Mouse (Mus musculus): Measurements from ENCODE around the gene Tmem30b. TPM values are rescaled to one million over a fixed set of nuclear protein-coding genes. Genes with fewer than 3 reads are reported as not detected.

The Tmem30b gene
- polyA plus RNA-seq (2015; fragmentation: Nextera tagmentation; extraction: Ambion mirVana): 0.32 and 0.56 TPM in 2 replicates

DNA sequence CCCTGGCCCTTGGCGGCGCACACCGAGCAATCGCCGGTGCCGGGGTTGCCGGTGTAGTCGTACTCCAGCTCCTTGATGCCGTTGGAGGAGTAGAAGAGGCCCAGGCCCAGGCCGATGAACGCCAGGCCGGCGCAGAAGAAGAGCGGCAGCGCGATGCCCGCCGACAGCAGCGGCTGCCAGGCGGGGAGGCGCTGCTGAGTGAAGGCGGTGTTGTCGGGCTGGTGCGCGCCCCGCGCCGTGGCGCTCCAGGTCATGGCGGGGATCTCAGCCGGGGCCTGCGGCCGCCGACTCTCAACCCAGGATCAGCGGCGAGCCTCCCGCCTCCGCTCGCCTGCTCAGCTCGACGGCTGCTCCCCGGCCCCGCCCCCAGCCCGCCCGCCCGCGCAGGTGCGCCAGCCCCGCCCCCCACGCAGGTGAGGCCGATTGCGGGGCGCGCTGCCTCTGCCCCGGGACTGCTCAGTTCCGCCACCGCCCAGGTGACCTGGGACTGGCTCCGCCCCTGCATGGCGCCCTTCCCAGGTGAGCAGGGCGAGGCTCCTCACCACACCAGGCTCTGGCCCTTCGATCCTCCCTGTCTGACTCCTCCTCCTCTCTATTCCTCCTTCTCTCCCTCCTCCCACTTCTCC is at the start of gene Tmem30b:
Tmem30b (minus strand) TSS at position 307 of the 626 bp plus-strand sequence.
- peaks cover 17% of the 10 kb centered on the region for H3K4me1 ChIP-seq
- H3K36me3 ChIP-seq: no peaks in the 10 kb centered on the region
- peak within 1 kb of the TSS; percentile 57 for H3K4me3 ChIP-seq
- H3K9ac ChIP-seq: peak within 1 kb of the TSS; percentile 72
- ATAC-seq (ENCODE audit: extremely low read depth, insufficient number of reproducible peaks, low FRiP score, low TSS enrichment): no peak
- peaks cover 95% of the 10 kb centered on the region for H3K27me3 ChIP-seq (replicated peaks)
- H3K4me2 ChIP-seq: peak within 1 kb of the TSS; percentile 87
- no peaks in the 10 kb centered on the region for H3K9me3 ChIP-seq
- 2% methylated on average over 61 of the region's 61 CpGs for WGBS
- H3K27ac ChIP-seq (replicated peaks): no peak within 1 kb of the TSS

GRCm38 (mm10) chr12:73595226-73595625 is 49.0 kb upstream of the Tmem30b start:
- H3K4me3 ChIP-seq: no peak overlapping the region
- 60% methylated on average over 8 of the region's 8 CpGs for WGBS
- no peaks in the 10 kb centered on the region for H3K36me3 ChIP-seq
- no peaks in the 10 kb centered on the region for H3K9me3 ChIP-seq
- peaks cover 13% of the 10 kb centered on the region for H3K4me1 ChIP-seq
- H3K4me2 ChIP-seq: no peak overlapping the region
- peak; percentile 8; the same call in 1 of the 2 replicates for ATAC-seq (ENCODE audit: extremely low read depth, insufficient number of reproducible peaks, low FRiP score, low TSS enrichment)
- no peaks in the 10 kb centered on the region for H3K27me3 ChIP-seq (replicated peaks)
- no peak overlapping the region for H3K9ac ChIP-seq
- no peak overlapping the region for H3K27ac ChIP-seq (replicated peaks)

DNA sequence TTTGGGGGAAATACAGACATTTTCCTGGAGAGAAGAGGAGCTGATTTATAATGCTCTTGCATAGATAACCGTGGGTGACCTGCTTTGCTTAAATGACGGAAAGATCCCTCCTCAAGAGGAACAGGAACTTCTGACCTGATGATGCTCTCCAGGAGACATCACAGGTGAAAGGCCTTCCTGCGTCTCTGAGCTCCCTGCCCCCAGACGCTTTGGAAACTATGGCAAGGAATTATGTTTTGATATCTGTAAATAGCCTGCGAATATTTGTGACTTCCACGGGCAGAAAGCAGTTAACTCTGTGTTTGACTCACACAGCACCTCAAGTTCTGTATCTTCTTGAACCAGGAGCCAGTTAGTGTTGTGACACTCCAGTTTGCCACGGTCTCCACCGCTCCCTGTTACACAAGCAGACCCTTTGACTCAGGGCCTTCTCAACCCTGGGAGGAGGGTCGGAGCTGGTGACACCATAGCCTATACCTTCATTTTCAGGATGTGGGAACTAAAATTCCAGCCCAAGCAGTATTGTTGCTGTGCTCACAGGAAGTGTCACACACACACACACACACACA is 48.1 kb upstream of the Tmem30b start:
- H3K9ac ChIP-seq: no peak overlapping the region
- no peak overlapping the region for H3K4me3 ChIP-seq
- 66% methylated on average over 9 of the region's 9 CpGs for WGBS
- no peak overlapping the region for H3K4me2 ChIP-seq
- H3K4me1 ChIP-seq: peaks cover 13% of the 10 kb centered on the region
- no peak for ATAC-seq (ENCODE audit: extremely low read depth, insufficient number of reproducible peaks, low FRiP score, low TSS enrichment)
- no peak overlapping the region for H3K27ac ChIP-seq (replicated peaks)
- H3K36me3 ChIP-seq: no peaks in the 10 kb centered on the region
- H3K9me3 ChIP-seq: no peaks in the 10 kb centered on the region
- H3K27me3 ChIP-seq (replicated peaks): no peaks in the 10 kb centered on the region

DNA sequence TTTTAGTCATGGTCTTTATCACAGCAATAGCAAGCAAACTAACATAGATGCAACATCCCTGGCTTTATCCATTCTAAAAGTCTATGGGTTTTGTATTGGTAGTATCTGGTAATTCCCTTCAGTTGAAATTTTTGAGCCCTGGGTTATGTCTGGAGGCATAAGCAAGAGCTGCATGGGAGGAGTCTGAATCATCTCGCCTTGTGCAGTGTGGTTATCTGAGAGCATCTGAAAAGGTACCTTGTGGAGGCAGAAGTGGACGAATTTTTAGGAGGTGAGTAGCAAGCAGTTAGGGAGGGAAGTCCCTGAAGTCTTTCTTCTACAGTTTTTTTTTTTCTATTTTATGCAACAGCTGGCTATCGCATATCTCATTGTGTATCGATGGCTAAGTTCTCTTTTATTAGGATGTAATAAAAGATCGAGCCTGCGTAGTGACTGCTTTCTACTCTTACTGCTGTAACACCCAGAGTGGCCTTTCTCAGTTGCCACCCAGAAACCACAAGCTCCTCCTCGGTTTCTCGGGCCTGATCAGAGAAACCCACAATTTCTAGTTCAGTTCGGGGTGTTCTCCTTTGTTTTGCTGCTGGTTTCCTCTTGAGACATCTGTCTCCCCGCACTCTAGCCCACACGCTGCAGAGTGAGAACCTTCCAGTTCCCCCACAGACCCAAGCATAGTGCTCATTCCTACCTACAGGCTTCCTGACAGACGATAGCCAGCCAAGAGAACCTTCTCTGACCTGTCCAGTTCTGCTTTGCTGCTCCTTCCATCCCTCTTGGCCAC is 47.0 kb upstream of the Tmem30b start:
- no peaks in the 10 kb centered on the region for H3K27me3 ChIP-seq (replicated peaks)
- 75% methylated on average over 12 of the region's 12 CpGs for WGBS
- no peak overlapping the region for H3K4me2 ChIP-seq
- no peak overlapping the region for H3K9ac ChIP-seq
- no peaks in the 10 kb centered on the region for H3K36me3 ChIP-seq
- no peak overlapping the region for H3K27ac ChIP-seq (replicated peaks)
- H3K4me1 ChIP-seq: peaks cover 10% of the 10 kb centered on the region; the same call in 1 of the 2 replicates
- no peaks in the 10 kb centered on the region for H3K9me3 ChIP-seq
- no peak overlapping the region for H3K4me3 ChIP-seq
- no peak for ATAC-seq (ENCODE audit: extremely low read depth, insufficient number of reproducible peaks, low FRiP score, low TSS enrichment)

- Histone ChIP-seq H3K9me3 (no peaks in the 10 kb centered on the region), H3K36me3 (no peaks in the 10 kb centered on the region), H3K4me1 (peaks cover 6% of the 10 kb centered on the region; the same call in 1 of the 2 replicates), H3K4me3 (no peak overlapping the region), H3K27me3 (replicated peaks) (peaks cover 7% of the 10 kb centered on the region), H3K27ac (replicated peaks) (peak overlapping the region; percentile 61), H3K9ac (no peak overlapping the region), H3K4me2 (no peak overlapping the region)
- WGBS: 53% methylated on average over 7 of the region's 11 CpGs
- no peak for ATAC-seq (ENCODE audit: extremely low read depth, insufficient number of reproducible peaks, low FRiP score, low TSS enrichment)
Observed at GRCm38 (mm10) chr12:73591625-73592024, 45.4 kb upstream of the Tmem30b start.

GRCm38 (mm10) chr12:73590627-73591276 is 44.6 kb upstream of the Tmem30b start:
- no peak overlapping the region; the same call in 1 of the 2 replicates for H3K4me2 ChIP-seq
- H3K27me3 ChIP-seq (replicated peaks): peaks cover 14% of the 10 kb centered on the region
- no peaks in the 10 kb centered on the region for H3K9me3 ChIP-seq
- no peak overlapping the region for H3K4me3 ChIP-seq
- H3K9ac ChIP-seq: no peak overlapping the region
- peaks cover 12% of the 10 kb centered on the region; the same call in 1 of the 2 replicates for H3K4me1 ChIP-seq
- H3K27ac ChIP-seq (replicated peaks): peak overlapping the region; percentile 70
- no peaks in the 10 kb centered on the region for H3K36me3 ChIP-seq
- WGBS: 74% methylated on average over 15 of the region's 15 CpGs
- ATAC-seq (ENCODE audit: extremely low read depth, insufficient number of reproducible peaks, low FRiP score, low TSS enrichment): no peak

- ATAC-seq (ENCODE audit: extremely low read depth, insufficient number of reproducible peaks, low FRiP score, low TSS enrichment): no peak
- peak overlapping the region; percentile 32 for H3K4me3 ChIP-seq
- peaks cover 21% of the 10 kb centered on the region for H3K27me3 ChIP-seq (replicated peaks)
- H3K36me3 ChIP-seq: no peaks in the 10 kb centered on the region
- peak overlapping the region; percentile 56 for H3K4me2 ChIP-seq
- no peak overlapping the region for H3K27ac ChIP-seq (replicated peaks)
- peak overlapping the region; percentile 59 for H3K9ac ChIP-seq
- no peaks in the 10 kb centered on the region for H3K9me3 ChIP-seq
- H3K4me1 ChIP-seq: peaks cover 14% of the 10 kb centered on the region; the same call in 1 of the 2 replicates
- WGBS: 35% methylated on average over 3 of the region's 3 CpGs
Observed at GRCm38 (mm10) chr12:73587262-73587661, 41.1 kb upstream of the Tmem30b start.

DNA sequence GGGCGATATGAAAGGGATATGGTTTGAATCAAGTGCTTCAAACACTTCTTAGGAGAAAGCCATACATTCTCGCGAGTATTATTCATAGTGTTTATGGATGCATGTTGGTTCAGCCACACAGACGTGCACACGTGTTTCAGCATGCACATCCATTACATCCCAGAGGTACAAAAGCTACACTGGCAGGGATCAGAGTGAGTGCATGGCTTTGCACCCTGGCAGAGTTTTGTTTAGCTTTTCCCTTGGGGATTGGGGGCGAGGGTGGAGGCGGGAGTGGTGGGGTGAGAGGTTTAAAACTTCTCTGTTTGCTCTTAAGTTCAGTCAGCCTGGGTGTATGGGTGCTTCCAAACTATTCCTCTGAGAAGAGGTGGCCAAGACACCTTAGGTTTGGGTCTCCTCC is 39.7 kb upstream of the Tmem30b start:
- peak overlapping the region; percentile 95 for H3K4me2 ChIP-seq
- H3K36me3 ChIP-seq: no peaks in the 10 kb centered on the region
- peaks cover 14% of the 10 kb centered on the region; the same call in 1 of the 2 replicates for H3K4me1 ChIP-seq
- peak overlapping the region; percentile 90 for H3K9ac ChIP-seq
- H3K9me3 ChIP-seq: no peaks in the 10 kb centered on the region
- H3K4me3 ChIP-seq: peak overlapping the region; percentile 86
- peak overlapping the region; percentile 88; the same call in 1 of the 2 replicates for H3K27ac ChIP-seq (replicated peaks)
- 2% methylated on average over 7 of the region's 7 CpGs for WGBS
- peaks cover 30% of the 10 kb centered on the region for H3K27me3 ChIP-seq (replicated peaks)
- ATAC-seq (ENCODE audit: extremely low read depth, insufficient number of reproducible peaks, low FRiP score, low TSS enrichment): no peak

- no peaks in the 10 kb centered on the region for H3K36me3 ChIP-seq
- H3K9ac ChIP-seq: peak overlapping the region; percentile 90
- peak overlapping the region; percentile 86 for H3K4me3 ChIP-seq
- H3K4me1 ChIP-seq: peaks cover 14% of the 10 kb centered on the region; the same call in 1 of the 2 replicates
- no peaks in the 10 kb centered on the region for H3K9me3 ChIP-seq
- WGBS: under 1% methylated on average over 33 of the region's 33 CpGs
- H3K4me2 ChIP-seq: peak overlapping the region; percentile 95
- no peak for ATAC-seq (ENCODE audit: extremely low read depth, insufficient number of reproducible peaks, low FRiP score, low TSS enrichment)
- H3K27me3 ChIP-seq (replicated peaks): peaks cover 32% of the 10 kb centered on the region
- H3K27ac ChIP-seq (replicated peaks): peak overlapping the region; percentile 88
Observed at GRCm38 (mm10) chr12:73585241-73585801, 39.1 kb upstream of the Tmem30b start.

DNA sequence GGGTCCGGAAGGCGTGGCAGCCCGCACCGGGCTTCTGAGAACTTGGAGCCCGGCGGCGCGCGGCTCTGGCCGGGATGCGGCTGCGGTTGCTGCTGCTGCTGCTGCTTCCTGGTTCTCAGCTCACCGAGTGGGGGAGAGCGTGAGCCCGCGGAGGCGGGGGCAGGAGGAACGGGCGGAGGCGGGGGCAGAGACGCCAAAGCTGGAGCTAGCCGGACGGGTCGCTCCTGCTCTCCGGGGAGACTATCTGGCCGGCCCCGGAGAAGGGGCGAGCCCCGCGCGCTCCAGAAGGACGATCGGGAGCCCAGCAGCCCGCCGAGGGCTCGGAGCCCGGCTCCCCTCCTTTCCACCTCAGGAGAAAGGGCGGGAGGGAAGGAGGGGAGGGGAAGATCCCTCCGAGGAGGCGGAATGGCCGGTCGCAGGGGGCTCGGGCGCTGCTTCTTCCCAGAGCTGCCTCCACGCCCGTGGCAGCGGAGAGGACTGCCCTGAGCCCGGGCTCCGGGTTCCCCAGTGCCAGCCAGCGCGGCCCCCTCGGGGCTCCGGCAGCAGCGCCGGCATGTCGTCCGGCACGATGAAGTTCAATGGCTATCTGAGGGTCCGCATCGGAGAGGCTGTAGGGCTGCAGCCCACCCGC is 38.5 kb upstream of the Tmem30b start, which contains the start of gene Prkch:
Prkch (plus strand) TSS at position 187 of the 631 bp plus-strand sequence.
- Histone ChIP-seq H3K9ac (peak within 1 kb of the TSS; percentile 90), H3K4me1 (peaks cover 14% of the 10 kb centered on the region; the same call in 1 of the 2 replicates), H3K27ac (replicated peaks) (peak within 1 kb of the TSS; percentile 88), H3K36me3 (no peaks in the 10 kb centered on the region), H3K27me3 (replicated peaks) (peaks cover 32% of the 10 kb centered on the region), H3K4me3 (peak within 1 kb of the TSS; percentile 86), H3K4me2 (peak within 1 kb of the TSS; percentile 95), H3K9me3 (no peaks in the 10 kb centered on the region)
- peak; percentile 73 for ATAC-seq (ENCODE audit: extremely low read depth, insufficient number of reproducible peaks, low FRiP score, low TSS enrichment)
- under 1% methylated on average over 59 of the region's 61 CpGs for WGBS
